Mouse (Mus musculus) heart, adult 10 weeks (tissue): ENCODE results near the gene Casp7. TPM values are rescaled to one million over a fixed set of nuclear protein-coding genes. Genes with fewer than 3 reads are reported as not detected.

Experiments used
- polyA plus RNA-seq: library from polyadenylated mRNA; stranded (reverse); fragments of 350-450 nt; fragmentation: Illumina TruSeq; extraction: RNeasy Lipid Tissue Mini Kit (QIAGEN cat#74804); gene quantifications from one replicate; pipeline ENCODE4 v1.2.3, GENCODE M21; 2014; ENCODE audit warnings: low read depth, low replicate concordance

Gene Casp7
- polyA plus RNA-seq: 14.7 TPM

GRCm38 (mm10) chr19:56396669-56397621 is at the start of gene Casp7:
Gene Casp7 (plus strand): TSS chr19:56397129.

GRCm38 (mm10) chr19:56389879-56390278 is 7.0 kb upstream of the Casp7 start, which contains the start of gene Nrap:
Gene Nrap (minus strand): TSS chr19:56390037.

DNA sequence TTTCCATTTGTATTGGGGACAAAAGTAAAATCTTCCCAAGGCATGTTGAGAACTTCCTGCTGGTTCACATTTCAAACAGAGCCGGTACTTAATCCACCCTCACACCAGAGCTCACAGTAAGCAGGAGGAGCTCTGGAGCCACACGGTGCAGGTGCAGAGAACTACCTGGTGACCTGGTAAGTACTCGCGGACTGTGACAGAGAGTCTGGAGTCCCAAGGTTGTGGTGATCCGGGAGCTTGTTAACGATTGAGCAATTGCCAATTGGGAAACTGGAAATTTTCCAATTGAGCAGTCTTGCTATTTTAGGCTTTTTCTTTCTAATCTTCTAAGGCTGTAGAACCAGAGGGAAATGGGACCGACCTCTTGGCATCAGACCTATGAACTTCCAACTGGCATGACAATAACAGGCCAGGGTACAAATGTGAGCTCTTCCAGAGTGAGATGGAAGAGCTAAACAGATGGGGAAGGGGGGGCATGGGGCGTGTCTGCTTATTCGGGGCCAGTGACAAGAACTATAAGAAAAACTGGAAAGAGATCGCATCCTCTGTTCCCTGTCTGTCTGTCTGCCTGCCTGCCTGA is 64.7 kb downstream of the Casp7 start, which contains the start of gene Plekhs1:
Gene Plekhs1, plus strand, starts transcription at position 119 of the 580 bp plus-strand sequence.

Other genes with a start within 250 kb of the Casp7 start
- gene Habp2, start 110.0 kb upstream of the Casp7 start, polyA plus RNA-seq: not detected
- gene Nrap, start 7.1 kb upstream of the Casp7 start, polyA plus RNA-seq: 226 TPM
- not detected for gene Plekhs1, start 64.5 kb downstream of the Casp7 start, polyA plus RNA-seq
- 8.1 TPM for gene Dclre1a, start 151.1 kb downstream of the Casp7 start, polyA plus RNA-seq
- 16.2 TPM for gene Nhlrc2, start 151.1 kb downstream of the Casp7 start, polyA plus RNA-seq